Mouse (Mus musculus): Measurements from ENCODE around the gene Ikzf4. TPM values are rescaled to one million over a fixed set of nuclear protein-coding genes. Genes with fewer than 3 reads are reported as not detected.
A peak's percentile ranks its signal among the peaks of the same experiment; 100 is the strongest.
"Not testable (repeated sequence)": the region's sequence is repeated elsewhere in the genome, so short reads cannot be mapped to it uniquely, and the experiment has no call there.

The Ikzf4 gene
- polyA plus RNA-seq, 1 experiment from 2014 or later = 0.18 TPM

- peak; percentile 86 for DNase-seq
- H3K27ac ChIP-seq (ENCODE audit: low read depth) = peak within 1 kb of the TSS; percentile 66
- H3K9me3 ChIP-seq (ENCODE audit: low read length) = no peaks in the 10 kb centered on the region
- peaks cover 16% of the 10 kb centered on the region for H3K4me1 ChIP-seq (ENCODE audit: insufficient read depth)
- peaks cover 12% of the 10 kb centered on the region for H3K36me3 ChIP-seq (replicated peaks; ENCODE audit: insufficient read depth, low read length)
- peak within 1 kb of the TSS; percentile 81 for H3K4me3 ChIP-seq (ENCODE audit: low read depth, low read length)
- peak within 1 kb of the TSS; percentile 82 for H3K9ac ChIP-seq (replicated peaks)
- peak; percentile 98 for ATAC-seq
- peak; percentile 68 for TF ChIP-seq CTCF (IDR thresholded peaks at IDR 0.05; ENCODE audit: low read depth)
- peak; percentile 94 for TF ChIP-seq EP300 (IDR thresholded peaks at IDR 0.05; ENCODE audit: low read depth)
- WGBS (ENCODE audit: insufficient replicate concordance) = 1% methylated on average over 40 of the region's 40 CpGs
- H3K4me2 ChIP-seq (ENCODE audit: low read depth, low read length) = peak within 1 kb of the TSS; percentile 88
- H3K27me3 ChIP-seq (ENCODE audit: insufficient read depth, low read length) = no peaks in the 10 kb centered on the region
These were observed 19.2 kb downstream of the Ikzf4 start, which contains the start of gene Rps26 for GRCm38 (mm10) chr10:128626311-128627310. Gene Rps26 (minus strand): TSS chr10:128626747.

- peak overlapping the region; percentile 81 for H3K4me3 ChIP-seq (ENCODE audit: low read depth, low read length)
- H3K4me2 ChIP-seq (ENCODE audit: low read depth, low read length) = peak overlapping the region; percentile 88
- no peak for DNase-seq
- WGBS (ENCODE audit: insufficient replicate concordance) = 19% methylated on average over 7 of the region's 7 CpGs
- peak; percentile 14; the same call in 1 of the 2 replicates for ATAC-seq
- no peak for TF ChIP-seq EP300 (IDR thresholded peaks at IDR 0.05; ENCODE audit: low read depth)
- peaks cover 16% of the 10 kb centered on the region for H3K4me1 ChIP-seq (ENCODE audit: insufficient read depth)
- H3K27ac ChIP-seq (ENCODE audit: low read depth) = peak overlapping the region; percentile 66; the same call in 1 of the 2 replicates
- peaks cover 12% of the 10 kb centered on the region for H3K36me3 ChIP-seq (replicated peaks; ENCODE audit: insufficient read depth, low read length)
- no peaks in the 10 kb centered on the region for H3K9me3 ChIP-seq (ENCODE audit: low read length)
- no peaks in the 10 kb centered on the region for H3K27me3 ChIP-seq (ENCODE audit: insufficient read depth, low read length)
- H3K9ac ChIP-seq (replicated peaks) = peak overlapping the region; percentile 82
These were observed 20.4 kb downstream of the Ikzf4 start for GRCm38 (mm10) chr10:128625287-128625894.

GRCm38 (mm10) chr10:128623106-128623613, 22.6 kb downstream of the Ikzf4 start:
- WGBS (ENCODE audit: insufficient replicate concordance) = 92% methylated on average over 4 of the region's 4 CpGs

GRCm38 (mm10) chr10:128622702-128623101, 23.1 kb downstream of the Ikzf4 start:
- Histone ChIP-seq H3K9ac (replicated peaks) (no peak overlapping the region), H3K27ac (ENCODE audit: low read depth) (no peak overlapping the region), H3K9me3 (ENCODE audit: low read length) (no peaks in the 10 kb centered on the region), H3K36me3 (replicated peaks; ENCODE audit: insufficient read depth, low read length) (peaks cover 12% of the 10 kb centered on the region), H3K4me2 (ENCODE audit: low read depth, low read length) (no peak overlapping the region), H3K27me3 (ENCODE audit: insufficient read depth, low read length) (no peaks in the 10 kb centered on the region), H3K4me1 (ENCODE audit: insufficient read depth) (peaks cover 7% of the 10 kb centered on the region), H3K4me3 (ENCODE audit: low read depth, low read length) (no peak overlapping the region)
- TF ChIP-seq CTCF (IDR thresholded peaks at IDR 0.05; ENCODE audit: low read depth) = no peak
- no peak for TF ChIP-seq EP300 (IDR thresholded peaks at IDR 0.05; ENCODE audit: low read depth)
- DNase-seq (no peak), ATAC-seq (no peak)
- 88% methylated on average over 4 of the region's 4 CpGs for WGBS (ENCODE audit: insufficient replicate concordance)

More at GRCm38 (mm10) chr10:128623106-128623613, 22.6 kb downstream of the Ikzf4 start:
- not testable (repeated sequence) for H3K27ac ChIP-seq (ENCODE audit: low read depth); ATAC-seq; DNase-seq; H3K4me3 ChIP-seq (ENCODE audit: low read depth, low read length); H3K9ac ChIP-seq (replicated peaks); H3K4me2 ChIP-seq (ENCODE audit: low read depth, low read length); H3K27me3 ChIP-seq (ENCODE audit: insufficient read depth, low read length); H3K9me3 ChIP-seq (ENCODE audit: low read length)
- H3K36me3 ChIP-seq (replicated peaks; ENCODE audit: insufficient read depth, low read length) = peaks cover 12% of the 10 kb centered on the region
- H3K4me1 ChIP-seq (ENCODE audit: insufficient read depth) = peaks cover 10% of the 10 kb centered on the region

DNA sequence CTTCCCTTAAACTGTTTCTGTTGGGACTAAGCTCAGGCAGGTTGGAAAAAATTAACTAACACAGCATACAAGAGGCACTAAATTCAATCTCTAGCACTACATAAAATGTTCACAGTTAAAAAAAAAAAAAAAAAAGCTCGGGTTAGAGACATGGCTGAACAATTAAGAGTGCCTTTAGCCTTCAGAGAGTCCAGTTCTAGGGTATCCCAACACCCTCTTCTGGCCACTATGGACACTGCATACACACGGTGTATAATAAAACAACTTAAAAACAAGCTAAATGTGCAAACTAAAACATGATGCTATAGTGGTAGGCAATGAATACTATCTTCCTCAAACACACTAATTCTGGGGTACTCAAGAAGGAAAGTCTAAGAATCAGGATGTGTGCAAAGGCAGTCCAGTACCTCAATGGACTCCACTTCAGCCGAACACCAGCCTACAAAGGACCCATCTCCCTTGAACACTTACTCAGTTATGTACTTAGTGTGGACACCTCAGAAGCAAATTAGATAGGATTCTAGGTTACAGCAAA, 23.7 kb downstream of the Ikzf4 start:
- 77% methylated on average over 3 of the region's 3 CpGs for WGBS (ENCODE audit: insufficient replicate concordance)
- H3K36me3 ChIP-seq (replicated peaks; ENCODE audit: insufficient read depth, low read length) = peaks cover 12% of the 10 kb centered on the region

DNA sequence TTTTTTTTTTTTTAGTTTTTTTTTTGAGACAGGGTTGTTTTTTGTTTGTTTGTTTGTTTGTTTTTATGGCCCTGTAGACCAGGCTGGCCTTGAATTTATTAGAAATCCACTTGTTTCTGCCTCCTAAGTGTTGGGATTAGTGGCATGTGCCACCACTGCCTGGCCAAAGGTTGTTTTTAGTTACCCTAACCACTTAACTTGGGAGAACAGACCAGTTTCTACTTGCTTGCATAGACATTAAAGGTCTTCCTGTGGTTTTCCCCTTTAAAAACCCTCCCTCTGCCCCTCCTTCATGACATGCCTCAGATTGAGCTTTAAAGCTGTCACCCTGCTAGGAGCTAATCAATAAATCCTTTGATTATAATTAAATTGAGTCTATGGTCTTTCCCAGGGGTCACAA, 25.6 kb downstream of the Ikzf4 start:
- Histone ChIP-seq H3K27ac (ENCODE audit: low read depth) (no peak overlapping the region), H3K9me3 (ENCODE audit: low read length) (no peaks in the 10 kb centered on the region), H3K4me2 (ENCODE audit: low read depth, low read length) (no peak overlapping the region), H3K4me1 (ENCODE audit: insufficient read depth) (peaks cover 3% of the 10 kb centered on the region), H3K4me3 (ENCODE audit: low read depth, low read length) (no peak overlapping the region), H3K27me3 (ENCODE audit: insufficient read depth, low read length) (no peaks in the 10 kb centered on the region), H3K36me3 (replicated peaks; ENCODE audit: insufficient read depth, low read length) (peaks cover 12% of the 10 kb centered on the region), H3K9ac (replicated peaks) (no peak overlapping the region)
- ATAC-seq = no peak
- DNase-seq = no peak
- TF ChIP-seq CTCF (IDR thresholded peaks at IDR 0.05; ENCODE audit: low read depth) (no peak), EP300 (IDR thresholded peaks at IDR 0.05; ENCODE audit: low read depth) (no peak)

More for the DNA sequence above, 23.7 kb downstream of the Ikzf4 start:
- Histone ChIP-seq H3K4me1 (ENCODE audit: insufficient read depth) (peaks cover 7% of the 10 kb centered on the region), H3K9me3 (ENCODE audit: low read length) (no peaks in the 10 kb centered on the region), H3K4me2 (ENCODE audit: low read depth, low read length) (no peak overlapping the region), H3K9ac (replicated peaks) (no peak overlapping the region), H3K27ac (ENCODE audit: low read depth) (no peak overlapping the region), H3K27me3 (ENCODE audit: insufficient read depth, low read length) (no peaks in the 10 kb centered on the region), H3K4me3 (ENCODE audit: low read depth, low read length) (no peak overlapping the region)
- TF ChIP-seq EP300 (IDR thresholded peaks at IDR 0.05; ENCODE audit: low read depth) = no peak
- TF ChIP-seq CTCF (IDR thresholded peaks at IDR 0.05; ENCODE audit: low read depth) = peak; percentile 31
- ATAC-seq = no peak
- no peak for DNase-seq

GRCm38 (mm10) chr10:128619148-128619547, 26.6 kb downstream of the Ikzf4 start:
- not testable (repeated sequence) for H3K9me3 ChIP-seq (ENCODE audit: low read length)
- 78% methylated on average over 5 of the region's 5 CpGs for WGBS (ENCODE audit: insufficient replicate concordance)

More at GRCm38 (mm10) chr10:128619148-128619547, 26.6 kb downstream of the Ikzf4 start:
- H3K9ac ChIP-seq (replicated peaks); DNase-seq; ATAC-seq; H3K36me3 ChIP-seq (replicated peaks; ENCODE audit: insufficient read depth, low read length); H3K4me3 ChIP-seq (ENCODE audit: low read depth, low read length); H3K27me3 ChIP-seq (ENCODE audit: insufficient read depth, low read length); H3K27ac ChIP-seq (ENCODE audit: low read depth); H3K4me2 ChIP-seq (ENCODE audit: low read depth, low read length); H3K4me1 ChIP-seq (ENCODE audit: insufficient read depth): not testable (repeated sequence)
